Mouse (Mus musculus): ENCODE data around the gene Cfdp1.

Gene Cfdp1

DNA sequence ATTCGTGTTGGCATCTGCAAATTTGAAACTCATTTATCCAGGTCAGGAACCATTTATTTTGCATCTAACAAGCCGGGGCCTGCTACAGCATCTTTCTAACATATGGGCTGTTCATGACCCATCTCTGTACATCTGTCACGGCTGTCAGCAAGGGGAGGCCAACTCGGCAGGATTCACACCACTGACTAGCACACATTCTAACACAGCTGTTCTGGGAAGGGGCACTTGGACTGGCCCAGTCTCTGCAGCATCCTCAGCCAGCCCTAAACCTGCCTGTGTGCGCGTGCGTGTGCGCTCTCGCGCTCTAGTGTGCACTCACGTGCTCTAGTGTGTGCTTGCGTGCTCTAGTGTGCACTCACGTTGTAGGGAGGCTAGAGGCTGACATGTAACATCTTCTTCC is 93.4 kb downstream of the Cfdp1 start:
- no peak for DNase-seq

- no peak for DNase-seq
Measured at GRCm38 (mm10) chr8:111758817-111759216, 95.3 kb downstream of the Cfdp1 start.

GRCm38 (mm10) chr8:111757599-111757998 is 96.5 kb downstream of the Cfdp1 start:
- no peak for DNase-seq

DNA sequence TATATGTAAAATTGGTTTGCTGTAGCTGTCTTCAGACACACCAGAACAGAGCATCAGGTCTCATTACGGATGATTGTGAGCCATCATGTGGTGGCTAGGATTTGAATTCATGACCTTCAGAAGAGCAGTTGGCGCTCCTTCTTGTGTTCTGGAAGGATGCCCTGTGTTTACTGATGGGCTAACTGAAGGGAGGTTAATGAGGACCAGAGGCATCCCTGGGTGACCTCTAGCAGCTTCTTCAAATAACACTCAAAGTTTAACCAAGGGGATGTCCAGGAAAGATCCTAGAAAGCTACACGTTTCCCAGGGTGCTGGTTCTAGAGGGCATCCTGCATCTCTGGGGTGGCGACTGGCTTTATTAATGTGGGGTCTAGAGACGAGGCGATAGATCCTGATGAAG is 99.4 kb downstream of the Cfdp1 start:
- no peak for DNase-seq

DNA sequence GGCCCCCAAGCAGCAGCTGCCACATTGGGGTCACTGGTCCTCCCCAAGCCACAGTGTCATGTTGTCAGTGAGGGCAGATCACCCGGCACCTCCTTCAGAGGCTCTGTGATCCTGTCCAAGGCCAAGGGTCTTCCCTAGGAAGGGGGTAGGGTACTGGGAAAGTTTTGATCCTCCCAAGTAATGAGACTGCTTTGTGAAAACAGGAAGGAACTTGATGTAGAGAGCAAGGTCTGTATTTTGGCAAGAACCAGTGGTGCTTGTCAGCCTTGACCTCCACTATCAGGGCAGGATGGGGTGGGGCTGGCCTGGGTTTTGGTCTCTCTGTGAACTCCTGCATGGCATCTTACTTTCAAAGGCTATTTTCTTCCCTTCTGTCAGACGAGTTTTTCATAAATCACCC is 100.0 kb downstream of the Cfdp1 start:
- DNase-seq, result peak; percentile 68

DNA sequence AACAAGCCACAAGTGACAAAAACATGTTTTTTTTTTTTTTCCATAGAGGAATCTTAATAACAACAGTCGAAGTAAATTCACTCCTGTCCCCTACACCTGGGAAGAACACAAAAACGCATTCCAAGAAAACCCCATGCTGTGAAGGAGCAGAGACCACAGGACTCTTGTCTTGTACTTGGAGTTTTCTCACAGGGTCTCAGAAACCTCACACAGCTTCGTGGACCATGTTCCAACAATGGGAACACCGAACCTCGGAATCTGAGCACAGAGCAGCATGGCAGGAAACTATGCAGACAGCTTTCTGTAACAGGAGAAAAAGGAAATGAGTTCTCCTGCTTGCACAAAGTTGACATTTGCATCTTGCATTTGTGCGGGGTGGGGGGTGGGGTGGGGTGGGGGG is 105.3 kb downstream of the Cfdp1 start:
- no peak for DNase-seq

DNA sequence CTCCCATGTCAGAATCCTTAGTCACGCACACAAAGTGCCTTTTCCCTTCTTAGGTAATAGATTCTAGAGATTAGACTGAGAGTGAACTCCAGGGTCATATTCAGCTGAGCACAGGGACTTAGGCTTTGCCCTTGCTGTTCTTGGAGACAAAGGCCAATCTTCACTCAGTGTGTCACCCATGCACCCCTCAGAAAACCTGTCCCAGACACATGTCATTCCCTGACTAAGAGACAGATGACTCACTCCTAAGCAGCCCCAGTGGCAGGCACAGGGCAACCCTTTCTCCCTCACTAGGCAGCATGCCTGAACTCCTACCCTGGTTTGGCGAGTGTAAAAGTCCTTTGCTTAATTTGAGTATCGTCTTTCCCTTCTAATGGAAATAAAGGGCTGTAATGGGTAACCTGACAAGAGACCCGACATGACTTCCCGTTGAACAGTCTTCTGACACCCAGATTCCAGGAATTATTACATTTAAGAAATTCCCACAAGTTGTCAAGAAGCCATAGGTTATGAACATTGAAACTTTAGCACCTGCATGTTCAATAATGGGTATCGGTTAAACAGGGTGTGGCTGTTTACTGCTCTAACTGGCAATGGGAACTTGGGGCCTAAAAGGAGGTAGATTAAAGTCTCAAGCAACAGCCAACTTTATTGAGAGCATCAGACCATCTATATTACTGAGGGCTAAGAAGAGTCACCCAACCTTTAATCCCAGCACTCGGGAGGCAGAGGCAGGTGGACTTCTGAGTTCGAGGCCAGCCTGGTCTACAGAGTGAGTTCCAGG is 106.0 kb downstream of the Cfdp1 start:
- DNase-seq, result no peak

DNA sequence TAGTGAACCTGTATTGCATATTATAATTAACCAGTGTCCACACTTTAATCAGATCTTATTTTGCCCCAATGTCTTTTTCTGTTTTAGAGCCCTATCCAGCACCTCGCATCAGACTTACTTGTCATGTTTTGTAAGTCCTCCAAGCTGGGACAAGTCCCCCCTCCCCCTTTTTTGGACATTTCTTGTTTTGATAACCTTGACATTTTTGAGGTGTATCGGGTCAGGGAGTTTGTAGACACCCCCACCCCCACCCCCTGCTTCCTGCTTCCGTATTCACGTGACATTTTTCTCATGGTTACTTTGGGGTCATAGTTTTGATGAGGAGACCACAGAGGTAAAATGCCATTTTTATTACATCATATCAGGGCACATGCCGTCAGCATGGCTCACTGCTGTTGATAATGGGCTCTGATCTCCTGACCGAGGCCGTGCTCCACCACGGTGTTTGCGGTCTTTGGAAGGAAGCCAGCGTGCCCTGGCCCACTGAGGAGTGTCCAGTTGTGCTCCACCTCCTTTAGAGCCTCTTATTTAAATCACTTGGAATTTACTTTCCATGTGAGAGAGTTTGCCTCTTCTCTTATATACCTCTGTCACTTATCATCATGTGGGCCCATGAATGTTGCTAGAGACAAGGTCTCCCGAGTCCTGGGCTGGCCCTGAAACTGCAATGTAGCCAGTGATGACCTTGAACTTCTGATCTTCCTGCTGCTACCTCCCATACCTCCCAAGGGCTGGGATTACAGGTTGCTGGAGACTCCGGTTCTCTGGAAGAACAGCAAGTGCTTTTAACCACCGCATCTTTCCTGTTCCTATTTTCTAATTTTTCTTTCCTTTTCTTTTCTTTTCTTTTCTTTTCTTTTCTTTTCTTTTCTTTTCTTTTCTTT is 107.3 kb downstream of the Cfdp1 start:
- no peak for DNase-seq

DNA sequence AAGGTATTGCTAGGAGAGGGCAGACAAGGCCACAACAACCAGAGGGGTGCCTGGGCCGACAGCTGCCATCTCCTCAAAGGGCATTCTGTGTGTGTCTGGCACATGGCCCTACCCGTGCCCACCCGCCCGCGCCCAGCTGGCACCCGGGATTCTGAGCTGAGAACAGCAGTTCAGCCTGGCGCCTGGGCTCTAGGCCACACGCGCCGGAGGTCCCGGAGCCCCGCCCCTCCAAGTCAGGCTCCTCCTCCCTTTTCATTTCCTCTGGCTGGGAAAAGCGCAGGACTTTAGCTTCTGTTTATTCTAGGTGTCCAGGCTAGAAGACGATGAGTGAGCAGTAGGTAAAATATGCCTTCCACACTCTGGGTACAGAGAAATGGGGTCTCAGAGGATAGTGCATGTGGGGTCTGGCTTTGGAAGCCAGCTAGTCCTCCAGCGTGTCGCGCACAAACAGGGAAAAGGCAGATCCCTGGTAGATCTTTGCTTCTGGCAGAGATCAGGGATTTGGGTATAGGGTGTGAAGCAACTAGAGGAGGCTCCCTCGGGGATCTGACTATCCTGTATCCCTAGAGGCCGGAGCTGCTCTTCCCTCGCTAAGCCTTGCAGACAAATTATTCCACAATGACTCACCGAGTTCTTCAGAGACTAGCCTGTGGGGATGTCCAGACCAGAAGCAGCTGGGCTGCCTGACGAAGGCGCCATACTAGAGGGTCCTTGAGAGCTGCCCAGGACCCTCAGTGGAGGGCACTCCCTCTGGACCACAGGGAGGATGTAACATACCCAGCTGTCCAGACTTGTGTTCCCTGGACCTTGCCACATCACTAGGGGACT is 108.3 kb downstream of the Cfdp1 start:
- peak; percentile 92 for DNase-seq

DNA sequence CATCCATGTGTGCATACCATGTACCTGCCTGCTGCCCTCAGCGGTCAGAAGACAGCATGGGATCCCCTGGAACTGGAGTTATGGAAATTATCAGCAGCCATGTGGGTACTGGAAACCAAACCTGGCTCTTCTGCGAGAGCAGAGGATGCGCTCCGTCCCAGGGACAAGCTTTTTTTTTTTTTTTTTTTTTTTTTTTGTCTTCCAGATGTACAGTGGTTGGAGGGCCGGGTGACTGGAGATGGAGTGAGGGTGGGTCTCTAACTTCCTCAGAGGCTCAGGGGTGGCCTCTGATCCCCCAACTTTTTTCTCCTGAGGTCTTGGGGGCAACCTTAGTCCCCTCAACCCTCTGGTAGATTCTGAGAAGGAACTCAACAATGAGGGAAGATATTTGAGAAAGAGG is 109.0 kb downstream of the Cfdp1 start:
- DNase-seq, result no peak

DNA sequence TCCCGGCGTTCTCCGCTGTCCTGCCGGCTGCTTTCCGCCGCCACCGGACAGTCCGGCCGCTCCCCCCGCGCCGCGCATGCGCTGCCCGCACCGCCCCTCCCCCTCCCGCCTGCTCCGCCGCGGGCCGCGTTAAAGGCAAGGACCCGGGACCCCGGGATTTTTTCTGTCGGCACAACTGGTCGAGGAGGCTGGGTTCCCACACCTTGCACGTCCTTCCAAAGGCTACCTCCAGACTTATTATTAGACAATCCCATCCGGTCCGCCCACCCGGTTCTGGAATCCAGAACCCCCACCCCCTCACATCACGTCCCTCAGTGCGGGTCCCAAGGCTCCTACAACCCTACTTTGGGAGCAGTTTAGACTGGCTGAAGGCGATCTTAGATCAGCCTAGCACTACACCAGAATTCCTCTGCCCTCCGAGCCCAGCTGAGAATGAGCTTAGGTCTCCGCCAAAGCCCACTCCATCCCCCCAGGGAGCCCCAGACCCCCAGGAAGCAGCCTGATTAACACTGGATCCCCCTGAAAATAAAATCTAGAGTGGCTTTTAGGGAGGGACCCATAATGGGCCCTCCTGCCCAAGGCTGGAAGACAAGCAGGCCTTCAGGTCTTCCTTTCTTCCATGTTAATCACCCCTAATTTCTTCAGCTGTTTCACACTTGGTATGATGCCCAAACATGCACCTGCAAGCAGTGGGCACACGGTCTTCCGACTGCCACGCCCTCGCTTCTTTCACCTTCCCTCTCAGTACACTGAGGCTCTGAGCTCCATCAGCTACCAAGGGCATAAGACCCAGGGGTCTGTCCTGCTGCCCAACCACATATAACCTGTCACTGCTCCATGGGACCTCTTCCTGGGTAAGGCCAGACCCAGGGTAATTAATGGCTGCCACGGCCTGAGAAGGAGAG is 110.0 kb downstream of the Cfdp1 start, which contains the start of gene Bcar1:
Gene Bcar1, minus strand, starts transcription at position 18 of the 905 bp plus-strand sequence.
- peak; percentile 93 for DNase-seq

- peak; percentile 51 for DNase-seq
Measured at GRCm38 (mm10) chr8:111743101-111743791, 110.8 kb downstream of the Cfdp1 start.

GRCm38 (mm10) chr8:111742261-111743037 is 111.6 kb downstream of the Cfdp1 start:
- peak; percentile 85 for DNase-seq

- peak; percentile 41 for DNase-seq
Measured at GRCm38 (mm10) chr8:111741556-111741955, 112.5 kb downstream of the Cfdp1 start.

DNA sequence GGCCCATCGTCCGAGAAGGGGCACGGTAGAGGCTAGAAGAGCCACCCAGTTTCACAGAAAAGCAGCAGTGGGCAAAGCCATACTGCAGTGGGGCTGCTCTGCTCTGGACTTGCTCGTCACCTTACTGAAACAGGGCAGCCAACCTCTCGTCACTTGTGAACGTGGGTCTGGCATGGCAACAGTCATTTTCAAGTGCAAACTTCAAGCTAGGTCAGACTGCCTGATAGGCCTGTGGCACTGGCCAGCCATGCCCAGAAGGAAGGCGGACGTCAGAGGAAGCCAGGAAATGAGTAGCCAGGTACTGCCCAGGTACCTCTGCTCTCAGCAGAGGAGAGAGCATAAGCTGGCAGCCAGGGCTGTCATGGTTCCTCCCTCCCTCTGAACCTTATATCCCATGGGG is 113.1 kb downstream of the Cfdp1 start:
- peak; percentile 41 for DNase-seq

DNA sequence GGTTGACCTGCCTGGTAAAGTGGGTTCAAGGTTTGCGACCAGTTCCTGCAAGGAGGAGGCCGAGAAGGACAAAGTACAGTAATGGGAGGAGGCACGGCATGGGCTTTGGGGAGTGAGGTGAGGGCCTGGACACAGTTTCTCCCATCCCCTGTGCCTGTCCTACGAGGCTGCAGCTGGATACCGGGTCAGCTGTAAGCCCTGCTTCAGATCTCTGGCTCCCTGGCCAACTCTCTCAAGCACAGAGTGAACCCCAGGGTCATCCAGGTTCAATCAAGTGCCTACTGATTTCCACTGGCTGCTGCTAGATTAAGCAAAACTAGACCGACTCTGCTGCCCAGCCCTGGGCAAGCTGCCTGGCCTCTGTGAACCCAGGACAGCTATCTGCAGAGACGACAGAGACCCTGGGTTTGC is 113.8 kb downstream of the Cfdp1 start:
- peak; percentile 76 for DNase-seq

- DNase-seq, result no peak
Measured at GRCm38 (mm10) chr8:111739604-111740003, 114.5 kb downstream of the Cfdp1 start.

- DNase-seq, result peak; percentile 50
Measured at GRCm38 (mm10) chr8:111738867-111739266, 115.2 kb downstream of the Cfdp1 start.

- DNase-seq, result peak; percentile 13
Measured at GRCm38 (mm10) chr8:111736321-111736720, 117.8 kb downstream of the Cfdp1 start.

DNA sequence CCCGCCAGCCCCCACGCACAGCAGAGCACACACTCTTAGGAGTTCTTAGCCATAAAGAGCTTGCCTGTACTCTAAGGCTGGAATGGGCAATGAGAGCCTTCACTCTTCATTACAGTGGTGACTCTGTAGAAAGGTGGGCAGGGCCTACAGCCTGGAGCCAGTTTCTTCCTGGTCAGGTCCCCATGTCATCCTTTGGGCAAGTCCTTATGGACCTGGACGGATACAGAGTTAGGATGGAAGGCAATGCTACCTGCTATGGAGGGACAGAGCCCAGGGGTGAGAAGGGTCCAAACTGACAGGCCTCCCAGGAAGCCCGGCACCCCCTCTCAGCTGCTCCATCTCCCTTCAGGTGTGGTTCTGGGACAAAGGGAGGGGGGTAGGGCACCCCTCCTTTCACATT is 118.3 kb downstream of the Cfdp1 start:
- no peak for DNase-seq

All from kidney, postnatal 14 days (tissue).